Mouse (Mus musculus): ENCODE data around the gene Bcor. TPM values are rescaled to one million over a fixed set of nuclear protein-coding genes. Genes with fewer than 3 reads are reported as not detected.

The Bcor gene
- polyA plus RNA-seq, 1 experiment = 6.4 TPM

- TF ChIP-seq CTCF (conservative IDR thresholded peaks at IDR 0.05; ENCODE audit: insufficient read depth, insufficient read length, low read depth, low read length) = no peak
- no peak for TF ChIP-seq POLR2A (IDR thresholded peaks at IDR 0.05; ENCODE audit: low read depth, low read length)
- Histone ChIP-seq H3K36me3 (ENCODE audit: control insufficient read depth, insufficient read depth, low read length) (no peaks in the 10 kb centered on the region), H3K27ac (ENCODE audit: insufficient read depth, low read depth, low read length) (no peak overlapping the region), H3K4me3 (ENCODE audit: insufficient read depth, low read depth, low read length) (no peak overlapping the region), H3K27me3 (replicated peaks; ENCODE audit: control insufficient read depth, insufficient read depth, low read length) (no peaks in the 10 kb centered on the region), H3K4me1 (ENCODE audit: control insufficient read depth, insufficient read depth, low read length) (peaks cover 14% of the 10 kb centered on the region)
- no peak for DNase-seq
- 81% methylated on average over 15 of the region's 18 CpGs for WGBS
These were observed 74.9 kb downstream of the Bcor start for GRCm38 (mm10) chrX:12085290-12085689.

GRCm38 (mm10) chrX:12084698-12085097, 75.5 kb downstream of the Bcor start:
- no peak overlapping the region for H3K27ac ChIP-seq (ENCODE audit: insufficient read depth, low read depth, low read length)
- H3K4me1 ChIP-seq (ENCODE audit: control insufficient read depth, insufficient read depth, low read length) = peaks cover 14% of the 10 kb centered on the region
- WGBS = 98% methylated on average over 4 of the region's 4 CpGs
- no peaks in the 10 kb centered on the region for H3K36me3 ChIP-seq (ENCODE audit: control insufficient read depth, insufficient read depth, low read length)
- TF ChIP-seq POLR2A (IDR thresholded peaks at IDR 0.05; ENCODE audit: low read depth, low read length) (no peak), CTCF (conservative IDR thresholded peaks at IDR 0.05; ENCODE audit: insufficient read depth, insufficient read length, low read depth, low read length) (no peak)
- no peak overlapping the region for H3K4me3 ChIP-seq (ENCODE audit: insufficient read depth, low read depth, low read length)
- DNase-seq = no peak
- no peaks in the 10 kb centered on the region for H3K27me3 ChIP-seq (replicated peaks; ENCODE audit: control insufficient read depth, insufficient read depth, low read length)

- Histone ChIP-seq H3K4me1 (ENCODE audit: control insufficient read depth, insufficient read depth, low read length) (peaks cover 5% of the 10 kb centered on the region; the same call in 1 of the 2 replicates), H3K27ac (ENCODE audit: insufficient read depth, low read depth, low read length) (no peak overlapping the region), H3K27me3 (replicated peaks; ENCODE audit: control insufficient read depth, insufficient read depth, low read length) (no peaks in the 10 kb centered on the region), H3K4me3 (ENCODE audit: insufficient read depth, low read depth, low read length) (no peak overlapping the region), H3K36me3 (ENCODE audit: control insufficient read depth, insufficient read depth, low read length) (no peaks in the 10 kb centered on the region)
- DNase-seq = no peak
- 83% methylated on average over 10 of the region's 10 CpGs for WGBS
- no peak for TF ChIP-seq CTCF (conservative IDR thresholded peaks at IDR 0.05; ENCODE audit: insufficient read depth, insufficient read length, low read depth, low read length)
- no peak for TF ChIP-seq POLR2A (IDR thresholded peaks at IDR 0.05; ENCODE audit: low read depth, low read length)
These were observed 76.5 kb downstream of the Bcor start for GRCm38 (mm10) chrX:12083631-12084030.

- 61% methylated on average over 16 of the region's 16 CpGs for WGBS
- Histone ChIP-seq H3K4me3 (ENCODE audit: insufficient read depth, low read depth, low read length) (no peak overlapping the region), H3K36me3 (ENCODE audit: control insufficient read depth, insufficient read depth, low read length) (no peaks in the 10 kb centered on the region), H3K27ac (ENCODE audit: insufficient read depth, low read depth, low read length) (no peak overlapping the region), H3K27me3 (replicated peaks; ENCODE audit: control insufficient read depth, insufficient read depth, low read length) (no peaks in the 10 kb centered on the region), H3K4me1 (ENCODE audit: control insufficient read depth, insufficient read depth, low read length) (peaks cover 5% of the 10 kb centered on the region; the same call in 1 of the 2 replicates)
- DNase-seq = peak; percentile 43
- TF ChIP-seq POLR2A (IDR thresholded peaks at IDR 0.05; ENCODE audit: low read depth, low read length) = no peak
- no peak for TF ChIP-seq CTCF (conservative IDR thresholded peaks at IDR 0.05; ENCODE audit: insufficient read depth, insufficient read length, low read depth, low read length)
These were observed 77.4 kb downstream of the Bcor start for GRCm38 (mm10) chrX:12082736-12083135.

- TF ChIP-seq CTCF (conservative IDR thresholded peaks at IDR 0.05; ENCODE audit: insufficient read depth, insufficient read length, low read depth, low read length) = no peak
- no peak for TF ChIP-seq POLR2A (IDR thresholded peaks at IDR 0.05; ENCODE audit: low read depth, low read length)
- WGBS = 85% methylated on average over 5 of the region's 5 CpGs
- Histone ChIP-seq H3K27me3 (replicated peaks; ENCODE audit: control insufficient read depth, insufficient read depth, low read length) (no peaks in the 10 kb centered on the region), H3K4me3 (ENCODE audit: insufficient read depth, low read depth, low read length) (no peak overlapping the region), H3K4me1 (ENCODE audit: control insufficient read depth, insufficient read depth, low read length) (peaks cover 9% of the 10 kb centered on the region; the same call in 1 of the 2 replicates), H3K36me3 (ENCODE audit: control insufficient read depth, insufficient read depth, low read length) (no peaks in the 10 kb centered on the region), H3K27ac (ENCODE audit: insufficient read depth, low read depth, low read length) (no peak overlapping the region)
- no peak for DNase-seq
These were observed 78.0 kb downstream of the Bcor start for GRCm38 (mm10) chrX:12082184-12082583.

GRCm38 (mm10) chrX:12081741-12082155, 78.4 kb downstream of the Bcor start:
- 65% methylated on average over 22 of the region's 22 CpGs for WGBS

GRCm38 (mm10) chrX:12080904-12081740, 79.0 kb downstream of the Bcor start:
- DNase-seq = peak; percentile 43
- TF ChIP-seq CTCF (conservative IDR thresholded peaks at IDR 0.05; ENCODE audit: insufficient read depth, insufficient read length, low read depth, low read length) (0 out of 2 replicates have a peak, but pooled peaks have one; percentile 5), POLR2A (IDR thresholded peaks at IDR 0.05; ENCODE audit: low read depth, low read length) (no peak)
- WGBS = 10% methylated on average over 52 of the region's 61 CpGs

More at GRCm38 (mm10) chrX:12081741-12082155, 78.4 kb downstream of the Bcor start:
- H3K27me3 ChIP-seq (replicated peaks; ENCODE audit: control insufficient read depth, insufficient read depth, low read length) = no peaks in the 10 kb centered on the region
- DNase-seq = no peak
- no peaks in the 10 kb centered on the region for H3K36me3 ChIP-seq (ENCODE audit: control insufficient read depth, insufficient read depth, low read length)
- H3K27ac ChIP-seq (ENCODE audit: insufficient read depth, low read depth, low read length) = no peak overlapping the region
- no peak overlapping the region for H3K4me3 ChIP-seq (ENCODE audit: insufficient read depth, low read depth, low read length)
- TF ChIP-seq POLR2A (IDR thresholded peaks at IDR 0.05; ENCODE audit: low read depth, low read length) (no peak), CTCF (conservative IDR thresholded peaks at IDR 0.05; ENCODE audit: insufficient read depth, insufficient read length, low read depth, low read length) (no peak)
- peaks cover 9% of the 10 kb centered on the region; the same call in 1 of the 2 replicates for H3K4me1 ChIP-seq (ENCODE audit: control insufficient read depth, insufficient read depth, low read length)

More at GRCm38 (mm10) chrX:12080904-12081740, 79.0 kb downstream of the Bcor start:
- Histone ChIP-seq H3K4me1 (ENCODE audit: control insufficient read depth, insufficient read depth, low read length) (peaks cover 9% of the 10 kb centered on the region; the same call in 1 of the 2 replicates), H3K27ac (ENCODE audit: insufficient read depth, low read depth, low read length) (peak overlapping the region; percentile 42; the same call in 1 of the 2 replicates), H3K36me3 (ENCODE audit: control insufficient read depth, insufficient read depth, low read length) (no peaks in the 10 kb centered on the region), H3K4me3 (ENCODE audit: insufficient read depth, low read depth, low read length) (peak overlapping the region; percentile 49), H3K27me3 (replicated peaks; ENCODE audit: control insufficient read depth, insufficient read depth, low read length) (no peaks in the 10 kb centered on the region)
